Mouse (Mus musculus): ENCODE measurements at regions not wholly inside any gene's neighbourhood (a gene's known extent, or its start where the extent isn't known, plus 50 kb on each side); places are given as distances from the start of the nearest gene placed in this dataset.
A peak's percentile ranks its signal among the peaks of the same experiment; 100 is the strongest.

- Histone ChIP-seq H3K4me2 (ENCODE audit: low read depth, low read length) (peak overlapping the region; percentile 6; the same call in 1 of the 2 replicates), H3K4me3 (ENCODE audit: low read depth, low read length) (no peak overlapping the region), H3K9ac (replicated peaks; ENCODE audit: low read length) (no peak overlapping the region), H3K27me3 (ENCODE audit: control insufficient read depth, insufficient read depth, low read length) (no peaks in the 10 kb centered on the region), H3K4me1 (ENCODE audit: control insufficient read depth, insufficient read depth, low read length) (peaks cover 8% of the 10 kb centered on the region), H3K36me3 (replicated peaks; ENCODE audit: control insufficient read depth, insufficient read depth, low read depth, low read length) (no peaks in the 10 kb centered on the region), H3K9me3 (replicated peaks; ENCODE audit: control insufficient read depth, low read length) (no peaks in the 10 kb centered on the region), H3K27ac (replicated peaks; ENCODE audit: low read depth, low read length) (no peak overlapping the region)
- WGBS = 11% methylated on average over 29 of the region's 29 CpGs
- no peak for ATAC-seq (replicated peaks; ENCODE audit: insufficient number of reproducible peaks, low FRiP score, low TSS enrichment, low read depth)
- DNase-seq (ENCODE audit: low spot score) = peak; percentile 41
Measured at GRCm38 (mm10) chr12:104531512-104532447, 58.6 kb upstream of the Gsc start.

DNA sequence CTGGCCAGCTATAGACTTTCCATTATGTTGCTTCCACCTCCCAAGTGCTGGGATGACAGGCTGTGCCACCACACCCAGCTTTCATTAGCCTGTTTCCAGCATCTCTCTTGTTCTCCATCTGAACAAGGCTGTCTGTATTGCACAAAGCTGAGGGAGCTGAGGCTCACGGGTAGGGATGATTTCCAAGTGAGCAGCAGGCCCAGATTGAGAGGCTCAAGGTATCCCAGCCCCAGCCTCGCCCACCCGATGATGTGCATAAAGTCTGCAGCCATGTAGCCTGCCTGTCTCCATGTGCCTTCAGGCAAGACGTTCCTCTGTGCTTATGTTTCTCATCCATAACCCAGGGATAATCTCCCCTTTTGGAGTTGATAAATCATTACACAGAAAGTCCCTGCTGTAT lies 57.5 kb upstream of the Gsc start:
- Histone ChIP-seq H3K9me3 (replicated peaks; ENCODE audit: control insufficient read depth, low read length) (no peaks in the 10 kb centered on the region), H3K9ac (replicated peaks; ENCODE audit: low read length) (no peak overlapping the region), H3K36me3 (replicated peaks; ENCODE audit: control insufficient read depth, insufficient read depth, low read depth, low read length) (no peaks in the 10 kb centered on the region), H3K27me3 (ENCODE audit: control insufficient read depth, insufficient read depth, low read length) (no peaks in the 10 kb centered on the region), H3K4me3 (ENCODE audit: low read depth, low read length) (no peak overlapping the region), H3K4me1 (ENCODE audit: control insufficient read depth, insufficient read depth, low read length) (peaks cover 8% of the 10 kb centered on the region), H3K27ac (replicated peaks; ENCODE audit: low read depth, low read length) (no peak overlapping the region), H3K4me2 (ENCODE audit: low read depth, low read length) (no peak overlapping the region)
- no peak for DNase-seq (ENCODE audit: low spot score)
- WGBS = 75% methylated on average over 4 of the region's 4 CpGs
- no peak for ATAC-seq (replicated peaks; ENCODE audit: insufficient number of reproducible peaks, low FRiP score, low TSS enrichment, low read depth)

Measured in embryonic facial prominence, embryonic 11.5 days (tissue).